Mouse (Mus musculus): Measurements from ENCODE around the gene Exoc2.

DNA sequence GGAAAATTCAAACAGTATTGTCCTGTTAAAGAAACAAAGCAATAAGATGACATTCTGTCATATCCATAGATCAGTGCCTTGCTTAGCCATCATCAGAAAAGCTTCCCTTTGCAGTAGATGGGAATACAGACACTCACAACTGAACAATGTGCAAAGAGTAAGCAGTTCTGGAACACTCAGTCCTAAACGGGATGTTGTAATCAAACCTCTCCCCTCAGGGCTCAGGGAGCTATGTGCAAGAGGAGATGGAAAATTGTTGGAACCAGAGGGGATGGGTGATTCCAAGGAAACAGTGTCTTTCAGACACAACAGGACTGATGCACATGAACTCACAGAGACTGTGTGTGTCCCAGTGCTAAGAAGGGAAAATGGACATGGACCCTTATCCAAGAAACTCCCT is 125.9 kb downstream of the Exoc2 start:
- TF ChIP-seq EP300 (optimal IDR thresholded peaks at IDR 0.05) (no peak), CTCF (IDR thresholded peaks at IDR 0.05; ENCODE audit: low read depth) (no peak)
